Mouse (Mus musculus): ENCODE data around the gene Klhl3. TPM values are rescaled to one million over a fixed set of nuclear protein-coding genes. Genes with fewer than 3 reads are reported as not detected.

Gene Klhl3
- polyA plus RNA-seq, 1 experiment, result 24.8 TPM

DNA sequence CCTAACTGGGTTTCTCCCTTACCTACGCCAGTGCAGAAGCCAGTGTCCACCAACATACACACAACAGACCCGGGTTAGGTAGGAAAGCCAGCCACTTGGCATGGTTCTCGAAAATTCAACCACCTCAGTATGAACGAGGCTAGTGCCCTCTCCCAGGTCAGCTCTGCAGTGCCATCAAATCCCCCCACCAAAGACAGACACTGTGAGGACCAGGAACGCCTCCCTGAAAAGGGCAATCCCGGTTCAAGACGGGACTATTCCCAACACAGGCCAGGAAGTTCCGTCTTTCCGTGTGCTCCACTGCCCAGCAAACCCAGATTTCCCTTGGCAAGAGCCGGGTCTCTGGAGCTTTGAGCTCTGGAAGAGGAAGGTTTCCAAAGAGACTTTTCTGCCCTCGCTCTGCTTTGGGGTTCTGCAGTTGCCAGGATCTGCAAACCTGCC lies 771 bp downstream of the Klhl3 start:
- peak overlapping the region; percentile 94 for H3K4me3 ChIP-seq (ENCODE audit: insufficient read depth, low read length)
- H3K4me1 ChIP-seq (ENCODE audit: control insufficient read depth, insufficient read depth, low read length), result peaks cover 2% of the 10 kb centered on the region; the same call in 1 of the 2 replicates
- TF ChIP-seq CTCF (IDR thresholded peaks at IDR 0.05; ENCODE audit: extremely low read depth, insufficient read depth, low read length) (no peak), POLR2A (IDR thresholded peaks at IDR 0.05; ENCODE audit: extremely low read depth, insufficient read depth, low read length) (no peak)
- peak overlapping the region; percentile 87 for H3K27ac ChIP-seq (ENCODE audit: insufficient read depth, low read length)

DNA sequence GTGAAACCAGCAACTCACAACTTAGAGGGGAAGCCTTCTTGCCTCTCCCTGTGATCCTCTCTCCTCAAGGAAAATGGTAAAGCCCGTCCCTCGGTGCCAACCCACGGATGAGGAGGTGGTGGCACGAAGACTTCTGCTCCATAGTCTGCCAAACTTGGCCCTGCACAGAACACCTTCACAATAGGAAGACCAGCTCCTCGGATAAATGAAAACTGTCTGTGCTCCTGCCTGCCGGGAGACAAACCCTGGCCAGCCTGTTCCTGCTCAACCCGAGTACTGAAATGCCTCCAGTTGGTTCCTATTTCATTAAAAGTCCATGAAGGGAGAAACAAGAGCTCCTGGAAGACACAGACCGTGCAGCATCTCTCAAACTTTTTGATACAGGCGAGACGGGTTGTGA lies 1.2 kb downstream of the Klhl3 start:
- Histone ChIP-seq H3K4me1 (ENCODE audit: control insufficient read depth, insufficient read depth, low read length) (peaks cover 2% of the 10 kb centered on the region; the same call in 1 of the 2 replicates), H3K4me3 (ENCODE audit: insufficient read depth, low read length) (peak overlapping the region; percentile 94), H3K27ac (ENCODE audit: insufficient read depth, low read length) (peak overlapping the region; percentile 87; the same call in 1 of the 2 replicates)
- TF ChIP-seq POLR2A (IDR thresholded peaks at IDR 0.05; ENCODE audit: extremely low read depth, insufficient read depth, low read length) (no peak), CTCF (IDR thresholded peaks at IDR 0.05; ENCODE audit: extremely low read depth, insufficient read depth, low read length) (no peak)

DNA sequence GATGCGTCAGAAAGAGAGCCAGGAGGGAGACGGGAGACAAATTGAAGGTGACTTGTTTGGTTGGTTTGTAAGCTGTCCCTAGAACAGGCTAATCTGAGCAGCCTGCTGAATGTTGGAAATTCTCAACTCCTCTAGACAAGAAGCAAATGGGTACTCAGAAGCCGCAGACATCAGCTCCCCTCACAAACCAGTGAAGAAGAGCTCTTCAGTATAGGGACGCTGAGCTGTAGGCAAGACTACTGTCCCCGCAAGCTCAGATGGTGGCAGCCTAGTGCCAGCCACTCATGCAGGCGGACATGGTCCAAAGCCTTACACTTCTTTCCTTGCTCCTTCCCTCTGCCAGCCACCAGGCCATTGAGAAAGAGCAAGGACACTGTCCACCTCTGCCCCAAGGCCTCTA lies 2.1 kb downstream of the Klhl3 start:
- no peak for TF ChIP-seq CTCF (IDR thresholded peaks at IDR 0.05; ENCODE audit: extremely low read depth, insufficient read depth, low read length)
- TF ChIP-seq POLR2A (IDR thresholded peaks at IDR 0.05; ENCODE audit: extremely low read depth, insufficient read depth, low read length), result peak; percentile 46
- Histone ChIP-seq H3K4me3 (ENCODE audit: insufficient read depth, low read length) (peak overlapping the region; percentile 94), H3K4me1 (ENCODE audit: control insufficient read depth, insufficient read depth, low read length) (peaks cover 2% of the 10 kb centered on the region; the same call in 1 of the 2 replicates), H3K27ac (ENCODE audit: insufficient read depth, low read length) (no peak overlapping the region)

DNA sequence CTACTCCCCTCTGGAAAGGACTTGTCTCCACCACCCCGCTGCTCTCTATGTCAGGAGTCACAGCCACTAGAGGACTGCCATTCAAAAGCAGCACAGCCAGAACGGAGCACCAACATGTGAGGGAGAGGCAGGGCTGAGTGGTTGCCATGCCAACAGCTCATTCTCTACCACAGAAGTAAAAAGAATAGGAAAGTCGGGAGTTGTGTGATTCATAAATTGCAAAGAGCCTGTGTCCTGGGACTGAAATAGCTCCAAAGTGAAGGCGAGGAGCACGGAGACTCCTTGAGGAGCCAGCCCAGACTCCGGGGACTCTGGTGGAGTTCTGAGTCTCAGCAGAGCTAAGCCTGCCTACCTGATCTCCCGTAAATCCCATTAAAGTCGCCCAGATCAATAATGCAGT lies 22.7 kb downstream of the Klhl3 start:
- H3K27ac ChIP-seq (ENCODE audit: insufficient read depth, low read length), result no peak overlapping the region
- peaks cover 7% of the 10 kb centered on the region for H3K4me1 ChIP-seq (ENCODE audit: control insufficient read depth, insufficient read depth, low read length)
- no peak overlapping the region for H3K4me3 ChIP-seq (ENCODE audit: insufficient read depth, low read length)
- TF ChIP-seq CTCF (IDR thresholded peaks at IDR 0.05; ENCODE audit: extremely low read depth, insufficient read depth, low read length) (no peak), POLR2A (IDR thresholded peaks at IDR 0.05; ENCODE audit: extremely low read depth, insufficient read depth, low read length) (no peak)

DNA sequence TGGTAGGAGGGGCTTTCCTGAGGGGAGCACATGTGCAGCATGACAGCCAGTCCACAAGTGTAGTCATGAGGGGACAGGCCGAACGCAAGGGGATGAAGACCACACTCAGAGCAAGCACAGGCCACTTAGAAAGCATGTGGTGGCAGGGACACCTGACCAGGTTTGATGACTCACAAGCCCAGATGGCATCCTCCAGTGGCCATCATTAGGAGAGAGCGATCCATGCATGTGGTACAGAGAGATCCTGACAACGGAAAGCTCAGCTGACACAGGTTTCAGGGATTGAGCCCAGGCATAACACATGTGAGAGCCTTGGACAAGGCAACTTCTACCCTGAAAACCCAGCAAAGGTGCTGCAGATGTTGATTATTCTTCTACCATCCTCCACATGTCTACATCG lies 29.0 kb downstream of the Klhl3 start:
- no peak for TF ChIP-seq CTCF (IDR thresholded peaks at IDR 0.05; ENCODE audit: extremely low read depth, insufficient read depth, low read length)
- no peak for TF ChIP-seq POLR2A (IDR thresholded peaks at IDR 0.05; ENCODE audit: extremely low read depth, insufficient read depth, low read length)
- no peaks in the 10 kb centered on the region; the same call in 1 of the 2 replicates for H3K4me1 ChIP-seq (ENCODE audit: control insufficient read depth, insufficient read depth, low read length)
- H3K27ac ChIP-seq (ENCODE audit: insufficient read depth, low read length), result no peak overlapping the region
- no peak overlapping the region for H3K4me3 ChIP-seq (ENCODE audit: insufficient read depth, low read length)

GRCm38 (mm10) chr13:58083521-58083920 lies 29.9 kb downstream of the Klhl3 start:
- Histone ChIP-seq H3K4me1 (ENCODE audit: control insufficient read depth, insufficient read depth, low read length) (no peaks in the 10 kb centered on the region), H3K27ac (ENCODE audit: insufficient read depth, low read length) (no peak overlapping the region), H3K4me3 (ENCODE audit: insufficient read depth, low read length) (no peak overlapping the region)
- TF ChIP-seq CTCF (IDR thresholded peaks at IDR 0.05; ENCODE audit: extremely low read depth, insufficient read depth, low read length) (no peak), POLR2A (IDR thresholded peaks at IDR 0.05; ENCODE audit: extremely low read depth, insufficient read depth, low read length) (no peak)

DNA sequence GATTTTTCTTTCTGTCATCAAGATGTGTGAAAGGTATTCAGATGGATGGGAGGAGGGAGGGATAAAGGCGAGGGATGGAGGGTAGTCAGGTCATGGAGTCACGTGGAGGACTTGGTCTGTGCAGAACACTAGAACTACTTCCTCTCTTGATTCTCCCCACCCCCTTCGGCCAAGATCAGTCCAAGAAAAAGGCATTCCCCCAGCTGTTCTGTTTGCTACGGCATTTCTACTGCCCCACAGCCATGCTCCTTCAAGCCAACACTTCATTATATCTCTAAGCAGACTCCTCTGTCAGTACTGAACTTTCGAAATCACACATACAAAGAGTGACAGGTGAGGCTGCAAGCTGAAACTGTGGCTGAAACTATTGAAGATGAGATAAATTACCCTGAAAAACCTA lies 30.3 kb downstream of the Klhl3 start:
- no peak overlapping the region for H3K27ac ChIP-seq (ENCODE audit: insufficient read depth, low read length)
- no peak overlapping the region for H3K4me3 ChIP-seq (ENCODE audit: insufficient read depth, low read length)
- TF ChIP-seq POLR2A (IDR thresholded peaks at IDR 0.05; ENCODE audit: extremely low read depth, insufficient read depth, low read length) (no peak), CTCF (IDR thresholded peaks at IDR 0.05; ENCODE audit: extremely low read depth, insufficient read depth, low read length) (no peak)
- H3K4me1 ChIP-seq (ENCODE audit: control insufficient read depth, insufficient read depth, low read length), result no peaks in the 10 kb centered on the region

DNA sequence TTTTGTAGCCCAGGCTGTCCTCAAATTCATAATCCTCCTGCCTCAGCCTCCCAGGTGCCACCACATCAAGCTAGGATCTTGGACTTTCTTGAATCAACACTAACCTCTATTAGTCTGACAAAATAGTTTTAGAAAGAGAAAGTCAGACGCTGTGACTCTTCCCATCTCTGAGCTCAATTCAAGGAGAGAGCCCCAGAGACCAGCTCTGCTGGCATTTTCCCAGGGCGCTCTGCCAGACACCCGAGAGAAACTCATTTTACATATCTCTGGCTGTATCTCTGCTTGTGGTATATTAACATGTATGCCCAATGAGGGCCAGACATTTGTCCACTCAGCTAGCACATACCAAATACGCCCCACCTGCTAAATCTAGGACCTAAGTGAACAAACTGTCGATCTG lies 35.0 kb downstream of the Klhl3 start:
- no peak overlapping the region for H3K27ac ChIP-seq (ENCODE audit: insufficient read depth, low read length)
- TF ChIP-seq POLR2A (IDR thresholded peaks at IDR 0.05; ENCODE audit: extremely low read depth, insufficient read depth, low read length), result no peak
- no peak for TF ChIP-seq CTCF (IDR thresholded peaks at IDR 0.05; ENCODE audit: extremely low read depth, insufficient read depth, low read length)
- peaks cover 6% of the 10 kb centered on the region for H3K4me1 ChIP-seq (ENCODE audit: control insufficient read depth, insufficient read depth, low read length)
- no peak overlapping the region for H3K4me3 ChIP-seq (ENCODE audit: insufficient read depth, low read length)

GRCm38 (mm10) chr13:58074881-58075280 lies 38.5 kb downstream of the Klhl3 start:
- H3K27ac ChIP-seq (ENCODE audit: insufficient read depth, low read length), result no peak overlapping the region
- no peak for TF ChIP-seq POLR2A (IDR thresholded peaks at IDR 0.05; ENCODE audit: extremely low read depth, insufficient read depth, low read length)
- TF ChIP-seq CTCF (IDR thresholded peaks at IDR 0.05; ENCODE audit: extremely low read depth, insufficient read depth, low read length), result no peak
- no peak overlapping the region for H3K4me3 ChIP-seq (ENCODE audit: insufficient read depth, low read length)
- H3K4me1 ChIP-seq (ENCODE audit: control insufficient read depth, insufficient read depth, low read length), result peaks cover 17% of the 10 kb centered on the region

GRCm38 (mm10) chr13:58074466-58074865 lies 38.9 kb downstream of the Klhl3 start:
- TF ChIP-seq POLR2A (IDR thresholded peaks at IDR 0.05; ENCODE audit: extremely low read depth, insufficient read depth, low read length), result no peak
- no peak for TF ChIP-seq CTCF (IDR thresholded peaks at IDR 0.05; ENCODE audit: extremely low read depth, insufficient read depth, low read length)
- no peak overlapping the region for H3K27ac ChIP-seq (ENCODE audit: insufficient read depth, low read length)
- H3K4me1 ChIP-seq (ENCODE audit: control insufficient read depth, insufficient read depth, low read length), result peaks cover 17% of the 10 kb centered on the region
- no peak overlapping the region for H3K4me3 ChIP-seq (ENCODE audit: insufficient read depth, low read length)
